Mouse (Mus musculus): Measurements from ENCODE around the gene Gm9945.
A peak's percentile ranks its signal among the peaks of the same experiment; 100 is the strongest.

Gm9945 gene

GRCm38 (mm10) chr11:53520122-53520978, 40.4 kb downstream of the Gm9945 start:
- peaks cover 54% of the 10 kb centered on the region for H3K27me3 ChIP-seq (ENCODE audit: insufficient read depth, low read length)
- TF ChIP-seq NANOG (IDR thresholded peaks at IDR 0.05; ENCODE audit: borderline replicate concordance, low read length) (no peak), CTCF (conservative IDR thresholded peaks at IDR 0.05; ENCODE audit: low read length) (no peak), POU5F1 (IDR thresholded peaks at IDR 0.05; ENCODE audit: borderline replicate concordance, low read length) (no peak)

GRCm38 (mm10) chr11:53521120-53521820, 41.3 kb downstream of the Gm9945 start:
- TF ChIP-seq CTCF (conservative IDR thresholded peaks at IDR 0.05; ENCODE audit: low read length) (no peak), NANOG (IDR thresholded peaks at IDR 0.05; ENCODE audit: borderline replicate concordance, low read length) (no peak), POU5F1 (IDR thresholded peaks at IDR 0.05; ENCODE audit: borderline replicate concordance, low read length) (no peak)
- Histone ChIP-seq H3K4me1 (replicated peaks; ENCODE audit: low read depth, low read length) (peaks cover 60% of the 10 kb centered on the region), H3K36me3 (ENCODE audit: insufficient read depth, low read length) (no peaks in the 10 kb centered on the region), H3K27me3 (ENCODE audit: insufficient read depth, low read length) (peaks cover 53% of the 10 kb centered on the region), H3K4me3 (replicated peaks; ENCODE audit: low read length) (no peak overlapping the region), H3K9me3 (ENCODE audit: low read length) (no peaks in the 10 kb centered on the region)

More at GRCm38 (mm10) chr11:53520122-53520978, 40.4 kb downstream of the Gm9945 start:
- H3K4me1 ChIP-seq (replicated peaks; ENCODE audit: low read depth, low read length): peaks cover 51% of the 10 kb centered on the region
- H3K9me3 ChIP-seq (ENCODE audit: low read length): no peaks in the 10 kb centered on the region
- peak overlapping the region; percentile 83 for H3K4me3 ChIP-seq (replicated peaks; ENCODE audit: low read length)
- no peaks in the 10 kb centered on the region for H3K36me3 ChIP-seq (ENCODE audit: insufficient read depth, low read length)

- TF ChIP-seq CTCF (conservative IDR thresholded peaks at IDR 0.05; ENCODE audit: low read length) (no peak), POU5F1 (IDR thresholded peaks at IDR 0.05; ENCODE audit: borderline replicate concordance, low read length) (no peak), NANOG (IDR thresholded peaks at IDR 0.05; ENCODE audit: borderline replicate concordance, low read length) (no peak)
- H3K4me3 ChIP-seq (replicated peaks; ENCODE audit: low read length): no peak overlapping the region
- H3K9me3 ChIP-seq (ENCODE audit: low read length): no peaks in the 10 kb centered on the region
- no peaks in the 10 kb centered on the region for H3K36me3 ChIP-seq (ENCODE audit: insufficient read depth, low read length)
- H3K4me1 ChIP-seq (replicated peaks; ENCODE audit: low read depth, low read length): peaks cover 59% of the 10 kb centered on the region
- peaks cover 52% of the 10 kb centered on the region for H3K27me3 ChIP-seq (ENCODE audit: insufficient read depth, low read length)
Measured at GRCm38 (mm10) chr11:53521821-53522131, 41.8 kb downstream of the Gm9945 start.

GRCm38 (mm10) chr11:53522362-53522761, 42.4 kb downstream of the Gm9945 start:
- no peak for TF ChIP-seq CTCF (conservative IDR thresholded peaks at IDR 0.05; ENCODE audit: low read length)
- no peak for TF ChIP-seq NANOG (IDR thresholded peaks at IDR 0.05; ENCODE audit: borderline replicate concordance, low read length)
- TF ChIP-seq POU5F1 (IDR thresholded peaks at IDR 0.05; ENCODE audit: borderline replicate concordance, low read length): no peak
- Histone ChIP-seq H3K27me3 (ENCODE audit: insufficient read depth, low read length) (peaks cover 48% of the 10 kb centered on the region), H3K9me3 (ENCODE audit: low read length) (no peaks in the 10 kb centered on the region), H3K36me3 (ENCODE audit: insufficient read depth, low read length) (no peaks in the 10 kb centered on the region), H3K4me1 (replicated peaks; ENCODE audit: low read depth, low read length) (peaks cover 53% of the 10 kb centered on the region), H3K4me3 (replicated peaks; ENCODE audit: low read length) (no peak overlapping the region)

- no peak for TF ChIP-seq POU5F1 (IDR thresholded peaks at IDR 0.05; ENCODE audit: borderline replicate concordance, low read length)
- no peak for TF ChIP-seq CTCF (conservative IDR thresholded peaks at IDR 0.05; ENCODE audit: low read length)
- TF ChIP-seq NANOG (IDR thresholded peaks at IDR 0.05; ENCODE audit: borderline replicate concordance, low read length): no peak
- no peaks in the 10 kb centered on the region for H3K9me3 ChIP-seq (ENCODE audit: low read length)
- H3K4me1 ChIP-seq (replicated peaks; ENCODE audit: low read depth, low read length): peaks cover 53% of the 10 kb centered on the region
- no peaks in the 10 kb centered on the region for H3K36me3 ChIP-seq (ENCODE audit: insufficient read depth, low read length)
- peaks cover 43% of the 10 kb centered on the region for H3K27me3 ChIP-seq (ENCODE audit: insufficient read depth, low read length)
- H3K4me3 ChIP-seq (replicated peaks; ENCODE audit: low read length): no peak overlapping the region
Measured at GRCm38 (mm10) chr11:53522930-53523329, 43.0 kb downstream of the Gm9945 start.

- Histone ChIP-seq H3K36me3 (ENCODE audit: insufficient read depth, low read length) (no peaks in the 10 kb centered on the region), H3K4me1 (replicated peaks; ENCODE audit: low read depth, low read length) (peaks cover 48% of the 10 kb centered on the region), H3K4me3 (replicated peaks; ENCODE audit: low read length) (no peak overlapping the region), H3K9me3 (ENCODE audit: low read length) (no peaks in the 10 kb centered on the region), H3K27me3 (ENCODE audit: insufficient read depth, low read length) (peaks cover 34% of the 10 kb centered on the region)
- no peak for TF ChIP-seq CTCF (conservative IDR thresholded peaks at IDR 0.05; ENCODE audit: low read length)
- TF ChIP-seq POU5F1 (IDR thresholded peaks at IDR 0.05; ENCODE audit: borderline replicate concordance, low read length): no peak
Measured at GRCm38 (mm10) chr11:53523545-53524405, 43.8 kb downstream of the Gm9945 start.

GRCm38 (mm10) chr11:53524905-53525304, 44.9 kb downstream of the Gm9945 start:
- peaks cover 26% of the 10 kb centered on the region for H3K27me3 ChIP-seq (ENCODE audit: insufficient read depth, low read length)
- H3K4me3 ChIP-seq (replicated peaks; ENCODE audit: low read length): no peak overlapping the region
- H3K9me3 ChIP-seq (ENCODE audit: low read length): no peaks in the 10 kb centered on the region
- H3K4me1 ChIP-seq (replicated peaks; ENCODE audit: low read depth, low read length): peaks cover 42% of the 10 kb centered on the region
- no peaks in the 10 kb centered on the region for H3K36me3 ChIP-seq (ENCODE audit: insufficient read depth, low read length)
- peak; percentile 64 for TF ChIP-seq CTCF (conservative IDR thresholded peaks at IDR 0.05; ENCODE audit: low read length)
- TF ChIP-seq NANOG (IDR thresholded peaks at IDR 0.05; ENCODE audit: borderline replicate concordance, low read length): no peak

GRCm38 (mm10) chr11:53525461-53525860, 45.5 kb downstream of the Gm9945 start:
- H3K4me3 ChIP-seq (replicated peaks; ENCODE audit: low read length): no peak overlapping the region
- no peaks in the 10 kb centered on the region for H3K9me3 ChIP-seq (ENCODE audit: low read length)
- H3K27me3 ChIP-seq (ENCODE audit: insufficient read depth, low read length): peaks cover 20% of the 10 kb centered on the region
- no peaks in the 10 kb centered on the region for H3K36me3 ChIP-seq (ENCODE audit: insufficient read depth, low read length)
- TF ChIP-seq CTCF (conservative IDR thresholded peaks at IDR 0.05; ENCODE audit: low read length) (no peak), POU5F1 (IDR thresholded peaks at IDR 0.05; ENCODE audit: borderline replicate concordance, low read length) (no peak), NANOG (IDR thresholded peaks at IDR 0.05; ENCODE audit: borderline replicate concordance, low read length) (no peak)
- H3K4me1 ChIP-seq (replicated peaks; ENCODE audit: low read depth, low read length): peaks cover 37% of the 10 kb centered on the region

Data from E14TG2a.4 (cell line).